Mouse (Mus musculus) myocyte (in vitro differentiated cells): ENCODE measurements at regions not wholly inside any gene's neighbourhood (a gene's known extent, or its start where the extent isn't known, plus 50 kb on each side); places are given as distances from the start of the nearest gene placed in this dataset.

Experiments used
- H3K27me3 ChIP-seq: one replicate; pipeline ENCODE4 v1.6.1; 2011; ENCODE audit not compliant: control insufficient read depth, insufficient read depth, insufficient read length
- H3K36me3 ChIP-seq: one replicate; pipeline ENCODE4 v1.6.1; 2011; ENCODE audit not compliant: control insufficient read depth, insufficient read depth
- H3K4me2 ChIP-seq: one replicate; pipeline ENCODE4 v1.6.1; 2011; ENCODE audit warnings: low read depth, control low read depth
- H3K4me3 ChIP-seq: one replicate; pipeline ENCODE4 v1.5.1; 2011; ENCODE audit warnings: mild to moderate bottlenecking, control low read depth, moderate library complexity
- H3K79me2 ChIP-seq: one replicate; pipeline ENCODE4 v1.6.1; 2011; ENCODE audit not compliant: control insufficient read depth, insufficient read depth
- H3ac ChIP-seq: one replicate; pipeline ENCODE4 v1.6.1; 2011; ENCODE audit not compliant: control insufficient read depth, insufficient read length
- CEBPB ChIP-seq: IDR thresholded peaks from 2 replicates; pipeline ENCODE4 v1.6.1; 2011; ENCODE audit warnings: mild to moderate bottlenecking, moderate library complexity; ENCODE audit not compliant: poor library complexity, insufficient read depth, severe bottlenecking
- E2F4 ChIP-seq: IDR thresholded peaks from one replicate; pipeline ENCODE4 v1.6.1; 2011; ENCODE audit warnings: mild to moderate bottlenecking, control low read depth, moderate library complexity; ENCODE audit not compliant: insufficient read depth
- MAX ChIP-seq: IDR thresholded peaks from one replicate; pipeline ENCODE4 v1.6.1; 2011; ENCODE audit warnings: low read depth, mild to moderate bottlenecking, control low read depth
- MYOD1 ChIP-seq, 3 experiments: IDR thresholded peaks; one replicate each; pipeline ENCODE4 v1.6.1; 2011; ENCODE audit warnings: control low read depth in 2 of 3, low read depth in 2 of 3, mild to moderate bottlenecking in 2 of 3, moderate library complexity in 1 of 3; ENCODE audit not compliant: insufficient read length in 2 of 3, control insufficient read depth in 1 of 3
- MYOG ChIP-seq, 3 experiments: IDR thresholded peaks; one replicate each; pipeline ENCODE4 v1.6.1; 2011; ENCODE audit warnings: control low read depth in 2 of 3, low read depth in 2 of 3, mild to moderate bottlenecking in 2 of 3; ENCODE audit not compliant: insufficient read length in 2 of 3, control insufficient read depth in 1 of 3, insufficient read depth in 1 of 3
- POLR2A ChIP-seq: IDR thresholded peaks from one replicate; pipeline ENCODE4 v1.6.1; 2011; ENCODE audit warnings: low read depth, mild to moderate bottlenecking, control low read depth, moderate library complexity; ENCODE audit not compliant: insufficient read length
- POLR2AphosphoS2 ChIP-seq: IDR thresholded peaks from one replicate; pipeline ENCODE4 v1.6.1; 2011; ENCODE audit warnings: low read depth, control low read depth; ENCODE audit not compliant: insufficient read length
- REST ChIP-seq: IDR thresholded peaks from one replicate; pipeline ENCODE4 v1.6.1; 2011; ENCODE audit warnings: mild to moderate bottlenecking, control low read depth, moderate library complexity; ENCODE audit not compliant: insufficient read depth, insufficient read length
- SRF ChIP-seq: IDR thresholded peaks from one replicate; pipeline ENCODE4 v1.6.1; 2011; ENCODE audit warnings: low read depth; ENCODE audit not compliant: control insufficient read depth, insufficient read length
- TCF12 ChIP-seq: IDR thresholded peaks from one replicate; pipeline ENCODE4 v1.6.1; 2011; ENCODE audit warnings: mild to moderate bottlenecking, control low read depth; ENCODE audit not compliant: poor library complexity, insufficient read depth, severe bottlenecking
- TCF3 ChIP-seq: IDR thresholded peaks from one replicate; pipeline ENCODE4 v1.6.1; 2011; ENCODE audit warnings: low read depth, control low read depth; ENCODE audit not compliant: insufficient read length
- USF1 ChIP-seq: IDR thresholded peaks from one replicate; pipeline ENCODE4 v1.6.1; 2011; ENCODE audit warnings: low read depth, mild to moderate bottlenecking, control low read depth, moderate library complexity

GRCm38 (mm10) chr4:64562511-64562910 is 515.7 kb upstream of the Tnc start:
- Histone ChIP-seq H3K27me3 (no peaks in the 10 kb centered on the region), H3ac (no peak overlapping the region), H3K36me3 (no peaks in the 10 kb centered on the region), H3K4me2 (no peak overlapping the region), H3K79me2 (no peaks in the 10 kb centered on the region), H3K4me3 (no peak overlapping the region)
- TF ChIP-seq E2F4: no peak
- no peak for TF ChIP-seq USF1
- TF ChIP-seq CEBPB: no peak
- TF ChIP-seq TCF3: no peak
- no peak for TF ChIP-seq MAX
- TF ChIP-seq POLR2A: no peak
- TF ChIP-seq REST: no peak
- TF ChIP-seq TCF12: no peak
- no peak for TF ChIP-seq POLR2AphosphoS2

GRCm38 (mm10) chr4:64563996-64564395 is 517.2 kb upstream of the Tnc start:
- no peak overlapping the region for H3ac ChIP-seq
- no peaks in the 10 kb centered on the region for H3K36me3 ChIP-seq
- no peak overlapping the region for H3K4me3 ChIP-seq
- H3K4me2 ChIP-seq: no peak overlapping the region
- no peaks in the 10 kb centered on the region for H3K27me3 ChIP-seq
- H3K79me2 ChIP-seq: no peaks in the 10 kb centered on the region
- TF ChIP-seq USF1 (no peak), TCF3 (no peak), MYOG (IDR thresholded peaks at IDR 0.05; ENCODE audit: control insufficient read depth in 1 of 3, insufficient read depth in 1 of 3, insufficient read length in 2 of 3, low read depth in 2 of 3) (no peak), SRF (no peak), POLR2A (no peak), E2F4 (no peak), MYOD1 (IDR thresholded peaks at IDR 0.05; ENCODE audit: control insufficient read depth in 1 of 3, insufficient read length in 2 of 3, low read depth in 2 of 3) (no peak), POLR2AphosphoS2 (no peak), CEBPB (no peak), MAX (no peak), TCF12 (no peak)

GRCm38 (mm10) chr4:64570666-64571065 is 523.9 kb upstream of the Tnc start:
- TF ChIP-seq POLR2AphosphoS2: no peak
- no peak for TF ChIP-seq MYOG (IDR thresholded peaks at IDR 0.05; ENCODE audit: control insufficient read depth in 1 of 3, insufficient read depth in 1 of 3, insufficient read length in 2 of 3, low read depth in 2 of 3)
- no peak for TF ChIP-seq MYOD1 (IDR thresholded peaks at IDR 0.05; ENCODE audit: control insufficient read depth in 1 of 3, insufficient read length in 2 of 3, low read depth in 2 of 3)
- no peak for TF ChIP-seq REST
- no peak for TF ChIP-seq USF1
- TF ChIP-seq E2F4: no peak
- TF ChIP-seq POLR2A: no peak
- no peak overlapping the region for H3K4me3 ChIP-seq

GRCm38 (mm10) chr4:64575901-64576300 is 529.1 kb upstream of the Tnc start:
- TF ChIP-seq POLR2AphosphoS2 (no peak), CEBPB (no peak)
- Histone ChIP-seq H3K36me3 (no peaks in the 10 kb centered on the region), H3K4me3 (no peak overlapping the region), H3ac (no peak overlapping the region), H3K4me2 (peak overlapping the region; percentile 36), H3K79me2 (no peaks in the 10 kb centered on the region), H3K27me3 (no peaks in the 10 kb centered on the region)

More at GRCm38 (mm10) chr4:64570666-64571065, 523.9 kb upstream of the Tnc start:
- no peaks in the 10 kb centered on the region for H3K27me3 ChIP-seq
- no peaks in the 10 kb centered on the region for H3K36me3 ChIP-seq
- no peaks in the 10 kb centered on the region for H3K79me2 ChIP-seq
- H3K4me2 ChIP-seq: no peak overlapping the region
- H3ac ChIP-seq: no peak overlapping the region

- Histone ChIP-seq H3K79me2 (no peaks in the 10 kb centered on the region), H3ac (no peak overlapping the region), H3K27me3 (no peaks in the 10 kb centered on the region), H3K4me2 (peak overlapping the region; percentile 37), H3K4me3 (no peak overlapping the region), H3K36me3 (no peaks in the 10 kb centered on the region)
- TF ChIP-seq MYOD1 (IDR thresholded peaks at IDR 0.05; ENCODE audit: control insufficient read depth in 1 of 3, insufficient read length in 2 of 3, low read depth in 2 of 3) (peak in 1 of 3 experiments; percentile 1), MYOG (IDR thresholded peaks at IDR 0.05; ENCODE audit: control insufficient read depth in 1 of 3, insufficient read depth in 1 of 3, insufficient read length in 2 of 3, low read depth in 2 of 3) (no peak)
These were observed 528.9 kb upstream of the Pappa start for GRCm38 (mm10) chr4:64595014-64595599.
